Mouse (Mus musculus) heart, embryonic 12.5 days (tissue): ENCODE measurements around the gene Wdr70. TPM values are rescaled to one million over a fixed set of nuclear protein-coding genes. Genes with fewer than 3 reads are reported as not detected.
"Not testable (repeated sequence)": the region's sequence is repeated elsewhere in the genome, so short reads cannot be mapped to it uniquely, and the experiment has no call there.

Experiments
- ATAC-seq: fragments of 200-750 bp; cut with Nextera tagmentation; 2 replicates; pipeline ENCODE4 v1.8.0; 2017; ENCODE audit warnings: moderate TSS enrichment, moderate library complexity; ENCODE audit not compliant: insufficient number of reproducible peaks, low FRiP score
- H3K27ac ChIP-seq: fragments of 300-500 bp; sonication (generic); 2 replicates; pipeline ENCODE4 v1.5.1; 2016; ENCODE audit warnings: mild to moderate bottlenecking, moderate library complexity; ENCODE audit not compliant: poor library complexity, severe bottlenecking
- H3K27me3 ChIP-seq: fragments of 300-500 bp; sonication (generic); replicated peaks from 2 replicates; pipeline ENCODE4 v1.6.1; 2016; ENCODE audit warnings: mild to moderate bottlenecking, moderate library complexity
- H3K36me3 ChIP-seq: fragments of 300-500 bp; sonication (generic); 2 replicates; pipeline ENCODE4 v1.6.1; 2016; ENCODE audit warnings: mild to moderate bottlenecking, moderate library complexity
- H3K4me1 ChIP-seq: fragments of 300-500 bp; sonication (generic); replicated peaks from 2 replicates; pipeline ENCODE4 v1.6.1; 2016; ENCODE audit warnings: mild to moderate bottlenecking
- H3K4me2 ChIP-seq: fragments of 300-500 bp; sonication (generic); 2 replicates; pipeline ENCODE4 v1.6.1; 2016; ENCODE audit warnings: mild to moderate bottlenecking, moderate library complexity
- H3K4me3 ChIP-seq: fragments of 300-500 bp; sonication (generic); 2 replicates; pipeline ENCODE4 v1.5.1; 2016; ENCODE audit warnings: mild to moderate bottlenecking
- H3K9ac ChIP-seq: fragments of 300-500 bp; sonication (generic); 2 replicates; pipeline ENCODE4 v1.6.1; 2016; ENCODE audit warnings: mild to moderate bottlenecking, moderate library complexity
- H3K9me3 ChIP-seq: fragments of 300-500 bp; sonication (generic); replicated peaks from 2 replicates; pipeline ENCODE4 v1.6.1; 2016; ENCODE audit warnings: mild to moderate bottlenecking, moderate library complexity
- WGBS: fragments of 180-500 bp; shearing (Covaris S2); methylation state at CpG from one replicate; pipeline ENCODE4 v1.1.7; 2016; 5-methylcytosine and 5-hydroxymethylcytosine counted together
- polyA plus RNA-seq: library from polyadenylated mRNA; unstranded; fragments of >200 nt; fragmentation: Nextera tagmentation; extraction: Ambion mirVana; gene quantifications from 2 replicates; pipeline ENCODE4 v1.2.1, GENCODE M21; 2016

Wdr70 gene
- polyA plus RNA-seq, 1 experiment from 2014 or later = 43.4 TPM

DNA sequence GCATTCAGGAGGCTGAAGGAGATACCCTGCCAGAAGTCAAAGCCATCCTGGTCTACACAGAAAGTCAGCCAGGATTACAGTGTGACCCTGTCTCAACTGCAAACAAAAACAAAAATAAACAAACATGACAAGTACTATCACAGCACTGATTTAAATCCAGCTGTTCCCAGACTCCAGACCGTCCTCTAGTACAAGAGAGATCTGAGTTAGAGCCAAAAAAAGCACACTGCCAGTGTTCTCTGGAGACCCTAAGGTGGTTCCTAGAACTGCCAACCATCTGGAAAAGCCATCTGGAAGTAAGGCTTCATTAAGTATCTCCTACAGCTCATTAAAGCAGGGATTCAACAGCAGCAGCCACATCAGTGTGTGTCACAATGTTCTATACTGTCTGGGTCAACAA lies 6.3 kb downstream of the Wdr70 start:
- H3K9me3 ChIP-seq, H3K27me3 ChIP-seq, ATAC-seq, H3K9ac ChIP-seq, H3K4me3 ChIP-seq, H3K4me1 ChIP-seq, H3K27ac ChIP-seq, H3K4me2 ChIP-seq: not testable (repeated sequence)
- 68% methylated on average over 1 of the region's 1 CpGs for WGBS
- peaks cover 53% of the 10 kb centered on the region for H3K36me3 ChIP-seq

DNA sequence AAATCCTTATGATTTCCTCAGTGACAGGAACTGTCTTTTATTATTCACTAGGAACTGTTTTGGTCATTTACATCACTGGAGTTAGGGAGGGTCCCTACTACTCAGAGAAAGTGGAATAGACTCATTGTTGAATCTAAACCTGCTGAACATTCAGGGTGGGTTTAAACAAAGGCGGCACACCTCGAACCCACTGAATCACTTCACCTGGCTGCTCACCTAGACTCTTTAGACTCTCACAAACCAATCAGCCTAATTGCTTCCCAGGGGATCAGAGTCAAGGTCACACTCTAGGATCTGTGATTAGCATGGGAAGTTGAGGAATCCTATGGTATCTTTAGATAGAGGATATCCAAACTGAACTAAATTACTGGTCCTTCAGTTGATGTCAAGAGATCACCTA lies 8.3 kb downstream of the Wdr70 start:
- WGBS = 91% methylated on average over 2 of the region's 2 CpGs
- Histone ChIP-seq H3K36me3 (peaks cover 43% of the 10 kb centered on the region), H3K27ac (no peak overlapping the region), H3K9me3 (no peaks in the 10 kb centered on the region), H3K9ac (no peak overlapping the region), H3K27me3 (no peaks in the 10 kb centered on the region), H3K4me1 (no peaks in the 10 kb centered on the region), H3K4me2 (no peak overlapping the region), H3K4me3 (no peak overlapping the region)
- ATAC-seq = no peak

DNA sequence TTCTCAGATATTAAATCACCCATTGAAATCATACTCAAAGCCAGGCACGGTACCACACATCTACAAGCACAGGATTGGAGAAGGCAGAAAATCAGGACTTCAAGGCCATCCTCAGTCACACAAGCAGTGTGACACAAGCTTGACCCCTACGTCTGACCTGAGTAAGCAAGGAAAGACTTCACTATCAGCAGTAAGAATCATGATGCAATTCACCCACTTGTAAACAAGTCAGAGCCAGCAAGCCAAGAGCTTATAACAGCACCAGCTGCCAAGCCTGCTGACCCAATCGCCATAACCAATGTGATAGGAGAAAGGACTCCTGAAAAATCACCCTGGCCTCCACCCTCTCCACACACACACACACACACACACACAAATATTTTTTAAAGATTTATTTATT lies 10.3 kb downstream of the Wdr70 start:
- no peaks in the 10 kb centered on the region for H3K27me3 ChIP-seq
- H3K9me3 ChIP-seq = no peaks in the 10 kb centered on the region
- no peaks in the 10 kb centered on the region for H3K4me1 ChIP-seq
- no peak overlapping the region for H3K27ac ChIP-seq
- ATAC-seq = no peak
- 79% methylated on average over 3 of the region's 3 CpGs for WGBS
- H3K4me2 ChIP-seq = no peak overlapping the region
- no peak overlapping the region for H3K9ac ChIP-seq
- no peak overlapping the region for H3K4me3 ChIP-seq
- H3K36me3 ChIP-seq = peaks cover 27% of the 10 kb centered on the region

DNA sequence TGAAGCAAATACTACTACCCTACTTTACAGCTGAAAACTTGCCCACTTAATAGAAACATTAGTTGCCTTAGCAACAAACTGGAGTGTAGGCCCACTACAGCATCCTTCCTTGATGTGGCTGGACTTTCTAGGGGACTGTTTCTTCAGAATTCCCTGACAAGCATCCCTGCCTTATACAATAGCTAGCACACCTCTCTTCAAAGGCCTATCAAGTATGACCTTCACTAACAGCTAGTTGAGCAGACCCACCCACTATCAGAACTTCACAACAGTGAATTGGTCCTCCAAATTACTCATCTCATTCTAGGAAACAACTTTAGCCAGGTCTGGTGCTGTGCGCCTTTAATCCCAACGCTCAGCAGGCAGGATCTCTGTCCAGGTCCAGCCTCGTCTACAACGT lies 11.7 kb downstream of the Wdr70 start:
- Histone ChIP-seq H3K4me3 (no peak overlapping the region), H3K36me3 (peaks cover 20% of the 10 kb centered on the region), H3K9me3 (no peaks in the 10 kb centered on the region), H3K9ac (no peak overlapping the region), H3K4me1 (no peaks in the 10 kb centered on the region), H3K4me2 (no peak overlapping the region), H3K27me3 (no peaks in the 10 kb centered on the region), H3K27ac (no peak overlapping the region)
- ATAC-seq = no peak
- WGBS = 91% methylated on average over 4 of the region's 4 CpGs

DNA sequence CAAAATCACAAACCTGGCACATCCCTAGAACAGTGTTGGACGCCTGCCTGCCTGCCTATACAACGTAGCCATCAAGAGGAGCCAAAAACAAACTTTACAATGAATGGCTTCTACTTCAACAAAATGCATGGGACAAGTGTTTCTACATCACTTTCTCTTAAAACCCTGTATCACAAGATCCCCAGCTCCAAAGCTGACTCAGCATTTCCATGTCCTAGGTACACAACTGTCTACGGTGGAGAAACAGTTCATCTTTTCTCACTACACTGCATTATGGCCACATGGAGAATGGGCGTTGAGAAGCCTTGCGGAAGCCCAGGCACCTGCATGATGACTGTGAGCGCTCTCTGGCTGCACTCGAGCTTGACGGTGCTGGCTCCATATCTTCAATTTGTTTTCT lies 16.9 kb downstream of the Wdr70 start:
- no peaks in the 10 kb centered on the region for H3K9me3 ChIP-seq
- ATAC-seq = no peak
- WGBS = 89% methylated on average over 8 of the region's 8 CpGs
- no peaks in the 10 kb centered on the region for H3K27me3 ChIP-seq
- no peak overlapping the region for H3K27ac ChIP-seq
- no peak overlapping the region for H3K9ac ChIP-seq
- no peak overlapping the region for H3K4me3 ChIP-seq
- no peaks in the 10 kb centered on the region for H3K4me1 ChIP-seq
- peaks cover 25% of the 10 kb centered on the region for H3K36me3 ChIP-seq
- no peak overlapping the region for H3K4me2 ChIP-seq

DNA sequence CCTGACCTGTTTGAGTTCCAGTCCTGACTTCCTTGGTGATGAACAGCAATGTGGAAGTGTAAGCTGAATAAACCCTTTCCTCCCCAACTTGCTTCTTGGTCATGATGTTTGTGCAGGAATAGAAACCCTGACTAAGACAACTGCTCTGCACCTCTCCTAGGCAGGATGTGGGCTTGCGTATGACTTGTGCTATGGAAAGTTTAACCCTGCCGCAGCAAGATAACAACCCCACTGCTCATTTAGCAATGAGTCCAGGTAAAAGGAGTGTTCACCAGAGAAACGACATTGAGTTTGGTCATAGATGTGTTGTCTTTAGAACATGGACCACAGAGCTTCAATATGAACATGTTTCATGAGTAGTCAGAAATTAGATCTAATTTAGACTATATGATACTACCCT lies 25.9 kb downstream of the Wdr70 start:
- H3K9me3 ChIP-seq, H3K4me2 ChIP-seq, H3K9ac ChIP-seq, H3K27ac ChIP-seq, ATAC-seq, H3K4me1 ChIP-seq, H3K27me3 ChIP-seq, H3K4me3 ChIP-seq: not testable (repeated sequence)
- H3K36me3 ChIP-seq = peaks cover 51% of the 10 kb centered on the region
- WGBS = 85% methylated on average over 3 of the region's 3 CpGs

DNA sequence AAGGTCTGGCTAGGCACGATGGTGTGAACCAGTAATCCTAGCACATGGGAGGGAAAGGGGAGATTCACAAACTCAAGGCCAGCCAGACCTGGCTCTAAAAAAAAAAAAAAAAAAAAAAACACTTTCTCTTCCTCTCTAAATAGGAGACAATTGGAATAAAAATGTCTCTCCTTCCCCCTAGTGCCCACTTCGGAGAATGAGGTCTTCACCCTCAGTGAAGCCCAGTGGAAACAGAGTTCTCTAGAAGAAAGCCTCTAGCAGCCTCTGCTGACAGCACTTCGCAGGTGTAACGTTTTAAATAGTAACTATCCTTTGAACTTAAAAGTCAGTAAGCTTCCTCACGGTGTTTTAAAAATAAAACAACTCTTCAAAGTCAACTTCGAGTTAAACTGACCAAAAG lies 33.8 kb downstream of the Wdr70 start:
- peaks cover 38% of the 10 kb centered on the region for H3K36me3 ChIP-seq
- 63% methylated on average over 6 of the region's 6 CpGs for WGBS
- no peaks in the 10 kb centered on the region for H3K27me3 ChIP-seq
- ATAC-seq = no peak
- H3K4me2 ChIP-seq = no peak overlapping the region
- no peak overlapping the region for H3K4me3 ChIP-seq
- no peaks in the 10 kb centered on the region for H3K4me1 ChIP-seq
- H3K27ac ChIP-seq = no peak overlapping the region
- H3K9me3 ChIP-seq = no peaks in the 10 kb centered on the region
- H3K9ac ChIP-seq = no peak overlapping the region

DNA sequence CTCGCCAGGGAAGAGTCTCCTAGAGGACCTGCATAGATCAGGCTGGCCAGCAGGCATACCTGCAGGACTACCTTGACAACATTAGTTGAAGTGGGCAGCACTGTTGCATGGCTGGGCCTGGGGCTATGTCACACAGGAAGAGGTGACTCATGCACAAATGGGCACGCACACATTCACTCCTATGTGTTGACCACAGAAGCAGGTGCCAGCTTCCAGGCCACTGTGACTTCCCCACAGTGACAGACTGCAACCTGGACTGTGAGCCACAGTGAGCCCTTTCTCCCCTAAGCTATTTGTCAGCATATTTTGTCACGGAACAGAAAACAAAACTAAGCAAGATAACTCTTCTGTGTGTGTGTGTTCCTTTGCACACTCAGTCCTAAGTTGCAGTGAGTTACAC lies 47.8 kb downstream of the Wdr70 start:
- peaks cover 15% of the 10 kb centered on the region for H3K36me3 ChIP-seq
- no peaks in the 10 kb centered on the region for H3K27me3 ChIP-seq
- WGBS = 83% methylated on average over 3 of the region's 3 CpGs
- H3K4me2 ChIP-seq = no peak overlapping the region
- no peak overlapping the region for H3K27ac ChIP-seq
- no peaks in the 10 kb centered on the region for H3K4me1 ChIP-seq
- no peak for ATAC-seq
- no peak overlapping the region for H3K9ac ChIP-seq
- no peak overlapping the region for H3K4me3 ChIP-seq
- peaks cover 4% of the 10 kb centered on the region for H3K9me3 ChIP-seq

DNA sequence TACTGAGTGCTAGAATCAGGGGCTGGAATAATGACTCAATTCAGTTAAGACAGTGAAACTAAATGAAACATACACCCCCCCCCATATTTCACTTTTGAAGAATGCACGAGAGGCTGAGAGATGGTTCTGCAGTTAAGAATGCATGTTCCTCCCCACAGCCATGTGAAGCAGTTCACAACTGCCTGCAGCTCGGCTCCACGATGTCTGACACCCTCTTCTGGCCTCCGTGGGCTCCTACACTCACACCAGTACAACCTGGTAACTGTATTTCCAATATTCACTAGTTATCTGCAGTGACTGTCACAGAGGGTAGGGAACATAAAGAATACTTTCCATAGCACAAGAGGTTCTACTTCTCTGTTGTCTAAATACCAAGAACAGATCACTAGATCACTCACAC lies 59.2 kb downstream of the Wdr70 start:
- Histone ChIP-seq H3K4me3 (no peak overlapping the region), H3K27ac (no peak overlapping the region), H3K36me3 (peaks cover 31% of the 10 kb centered on the region), H3K9ac (no peak overlapping the region), H3K27me3 (no peaks in the 10 kb centered on the region), H3K9me3 (no peaks in the 10 kb centered on the region), H3K4me2 (no peak overlapping the region), H3K4me1 (0 out of 2 replicates have a peak, but pooled peaks cover 6% of the 10 kb centered on the region)
- 63% methylated on average over 4 of the region's 4 CpGs for WGBS
- ATAC-seq = no peak

DNA sequence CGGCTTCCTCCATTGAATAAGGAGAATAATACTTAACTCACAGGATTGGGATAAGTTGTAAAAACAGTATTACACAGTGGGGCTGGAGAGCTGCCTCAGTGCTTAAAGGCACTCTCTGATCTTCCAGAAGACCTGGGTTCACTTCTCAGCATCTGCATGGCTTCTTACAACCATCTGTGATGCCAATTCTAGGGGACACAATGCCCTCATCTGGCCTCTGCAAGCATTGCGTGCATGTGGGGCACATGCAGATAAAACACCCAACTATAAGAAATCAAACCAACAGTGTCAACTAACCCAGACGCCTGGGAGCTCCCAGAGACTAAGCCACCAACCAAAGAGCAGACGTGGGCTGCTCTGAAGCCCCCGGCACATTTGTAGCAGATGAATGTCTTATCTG lies 60.6 kb downstream of the Wdr70 start:
- H3K4me3 ChIP-seq = no peak overlapping the region
- H3K36me3 ChIP-seq = peaks cover 28% of the 10 kb centered on the region
- 87% methylated on average over 5 of the region's 5 CpGs for WGBS
- no peak overlapping the region for H3K27ac ChIP-seq
- no peak for ATAC-seq
- H3K9me3 ChIP-seq = no peaks in the 10 kb centered on the region
- no peak overlapping the region for H3K4me2 ChIP-seq
- no peaks in the 10 kb centered on the region for H3K27me3 ChIP-seq
- 0 out of 2 replicates have a peak, but pooled peaks cover 6% of the 10 kb centered on the region for H3K4me1 ChIP-seq
- H3K9ac ChIP-seq = no peak overlapping the region

DNA sequence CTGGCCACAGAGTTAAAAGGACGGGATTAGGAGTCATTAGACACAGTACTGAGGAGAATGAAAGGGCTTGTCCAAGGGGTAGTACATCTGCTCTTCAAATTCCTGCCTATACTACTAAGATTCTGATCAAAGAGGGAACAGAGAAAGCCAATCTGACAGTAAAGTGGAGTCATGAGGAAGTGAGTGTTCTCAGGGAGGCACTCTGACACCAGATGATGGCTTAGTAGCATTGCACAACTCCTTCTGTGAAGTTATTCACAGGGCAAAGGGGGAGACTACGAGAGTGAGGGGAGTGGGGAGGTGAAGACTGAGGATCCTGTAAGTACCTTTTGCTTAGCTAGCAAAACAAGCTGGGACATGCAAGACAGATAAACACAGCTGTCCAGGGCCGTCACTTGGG lies 61.2 kb downstream of the Wdr70 start:
- 78% methylated on average over 3 of the region's 3 CpGs for WGBS
- Histone ChIP-seq H3K4me3 (no peak overlapping the region), H3K36me3 (peaks cover 27% of the 10 kb centered on the region)

DNA sequence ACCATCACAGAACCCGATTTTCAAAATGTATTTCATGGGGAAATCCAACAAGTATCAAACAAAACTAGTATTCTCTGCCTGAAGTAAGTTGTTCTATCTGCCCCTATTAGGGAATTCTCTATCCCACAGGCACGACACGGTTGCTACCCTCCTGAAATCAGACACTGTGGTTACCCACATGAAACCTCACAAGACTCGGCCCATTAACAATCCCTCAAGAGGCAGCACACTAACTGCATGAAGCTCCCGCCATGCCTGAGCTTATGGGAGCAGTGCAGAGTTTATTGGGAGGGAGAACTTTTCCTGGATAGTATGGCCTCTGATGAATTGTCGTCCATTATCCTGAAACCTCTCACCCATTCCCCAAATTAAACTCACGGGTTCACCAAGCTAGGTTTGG lies 67.8 kb downstream of the Wdr70 start:
- Histone ChIP-seq H3K27me3 (no peaks in the 10 kb centered on the region), H3K4me3 (no peak overlapping the region), H3K36me3 (peaks cover 12% of the 10 kb centered on the region), H3K9ac (no peak overlapping the region), H3K9me3 (no peaks in the 10 kb centered on the region), H3K4me1 (0 out of 2 replicates have a peak, but pooled peaks cover 6% of the 10 kb centered on the region), H3K27ac (no peak overlapping the region), H3K4me2 (no peak overlapping the region)
- WGBS = 83% methylated on average over 7 of the region's 7 CpGs
- ATAC-seq = no peak

More for the DNA sequence above, 61.2 kb downstream of the Wdr70 start:
- no peaks in the 10 kb centered on the region for H3K9me3 ChIP-seq
- H3K4me2 ChIP-seq = no peak overlapping the region
- H3K4me1 ChIP-seq = 0 out of 2 replicates have a peak, but pooled peaks cover 6% of the 10 kb centered on the region
- H3K27ac ChIP-seq = no peak overlapping the region
- ATAC-seq = no peak
- H3K27me3 ChIP-seq = no peaks in the 10 kb centered on the region
- H3K9ac ChIP-seq = no peak overlapping the region
